Mouse (Mus musculus): ENCODE measurements around the gene Atg2a.
A peak's percentile ranks its signal among the peaks of the same experiment; 100 is the strongest.
"Not testable (repeated sequence)": the region's sequence is repeated elsewhere in the genome, so short reads cannot be mapped to it uniquely, and the experiment has no call there.

Atg2a gene

GRCm38 (mm10) chr19:6299450-6300267 lies 58.2 kb downstream of the Atg2a start:
- DNase-seq, result no peak

DNA sequence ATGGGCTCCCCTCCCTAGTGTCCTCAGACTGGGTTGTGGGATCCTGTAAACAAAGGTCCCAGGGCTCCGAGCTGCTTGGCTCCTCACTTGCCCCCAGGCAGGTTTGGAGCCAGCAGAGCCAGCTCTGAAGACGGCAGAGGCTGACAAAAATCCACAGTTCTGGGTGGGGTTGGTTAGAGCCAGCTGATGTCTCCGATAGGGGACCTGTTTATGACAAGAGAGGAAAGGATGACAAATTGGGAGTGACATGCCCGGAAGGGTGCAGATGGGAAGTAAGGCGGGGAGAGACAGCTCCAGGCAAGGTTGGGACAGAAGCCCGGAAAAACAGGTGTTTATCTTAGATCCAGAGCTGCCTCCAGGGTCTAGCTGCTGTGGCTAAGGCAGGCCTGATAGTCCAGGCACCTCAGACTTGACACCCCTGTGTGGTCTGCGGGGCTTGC lies 59.0 kb downstream of the Atg2a start:
- DNase-seq, result no peak

- no peak for DNase-seq
Observed at GRCm38 (mm10) chr19:6302114-6302513, 60.6 kb downstream of the Atg2a start.

GRCm38 (mm10) chr19:6302522-6302921 lies 61.1 kb downstream of the Atg2a start:
- DNase-seq, result no peak

DNA sequence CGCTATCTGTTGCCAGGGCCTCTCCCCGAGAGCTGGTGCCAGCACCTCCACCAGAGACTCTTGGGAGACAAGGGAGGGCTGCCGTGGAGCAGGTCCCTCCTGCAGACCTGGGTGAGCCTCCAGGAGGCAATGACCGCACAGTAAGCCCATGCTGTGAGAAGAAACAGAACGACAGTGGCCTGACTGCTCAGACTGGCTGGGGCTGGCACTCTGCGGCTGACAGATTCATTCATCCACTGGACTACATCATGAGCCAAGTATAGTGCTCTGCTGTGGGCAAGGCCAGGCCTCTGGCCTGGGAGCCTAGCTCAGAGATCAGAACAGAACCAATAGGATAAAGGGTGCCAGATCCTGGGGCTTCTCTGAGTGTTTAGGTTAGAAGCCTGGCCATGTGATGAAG lies 62.4 kb downstream of the Atg2a start:
- DNase-seq, result no peak

DNA sequence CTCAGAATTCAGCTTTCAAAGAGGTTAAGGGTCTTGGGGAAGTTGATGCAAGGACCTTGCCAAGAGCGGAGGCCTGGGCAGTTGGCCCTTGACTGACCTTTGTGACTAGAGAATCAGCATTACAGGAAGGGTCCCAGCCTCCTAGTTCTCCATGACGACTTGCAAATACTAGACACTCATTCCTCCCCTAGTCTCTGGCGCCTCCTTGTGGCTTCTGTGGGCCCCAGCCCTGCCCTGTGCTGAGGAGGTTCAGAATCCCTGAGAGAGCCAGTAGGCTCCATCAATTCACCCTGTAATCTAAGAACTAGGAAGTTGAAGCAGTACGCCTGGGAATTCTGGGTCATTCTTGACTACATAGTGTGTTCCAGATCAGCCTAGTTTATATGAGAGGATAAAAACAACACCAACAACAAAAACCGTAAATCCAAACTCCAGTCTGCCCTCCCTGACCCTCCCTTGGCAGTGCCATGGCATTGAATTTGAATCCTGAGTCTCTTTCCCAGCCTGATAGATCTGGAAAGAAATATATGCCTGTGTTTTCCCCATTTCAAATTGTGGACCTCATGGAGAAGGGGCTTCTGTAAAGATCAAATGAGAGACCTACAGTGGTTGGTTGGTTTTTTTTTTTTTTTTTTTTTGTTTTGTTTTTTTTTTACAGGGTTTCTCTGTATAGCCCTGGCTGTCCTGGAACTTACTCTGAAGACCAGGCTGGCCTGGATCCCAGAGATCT lies 63.5 kb downstream of the Atg2a start:
- peak; percentile 79 for DNase-seq

GRCm38 (mm10) chr19:6305517-6306115 lies 64.1 kb downstream of the Atg2a start:
- DNase-seq, result no peak

- peak; percentile 53 for DNase-seq
Observed at GRCm38 (mm10) chr19:6306137-6306551, 64.7 kb downstream of the Atg2a start, which contains the start of gene Cdc42bpg. TSS of gene Cdc42bpg (plus strand) at chr19:6306456.

DNA sequence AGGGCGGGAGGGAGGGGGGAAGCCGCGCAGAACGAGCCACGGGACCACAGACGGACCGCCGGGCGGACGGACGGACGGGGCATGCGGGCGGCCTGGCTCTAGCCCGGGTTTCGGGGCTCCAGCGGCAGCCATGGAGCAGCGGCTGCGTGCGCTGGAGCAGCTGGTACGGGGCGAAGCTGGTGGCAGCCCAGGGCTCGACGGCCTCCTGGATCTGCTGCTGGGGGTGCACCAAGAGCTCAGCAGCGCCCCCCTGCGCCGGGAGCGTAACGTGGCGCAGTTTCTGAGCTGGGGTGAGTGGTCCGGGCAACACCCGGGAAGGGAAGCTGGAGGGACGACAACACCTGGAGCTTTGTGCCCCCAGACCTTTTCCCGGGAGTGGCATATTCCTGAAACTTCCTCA lies 65.1 kb downstream of the Atg2a start:
- peak; percentile 81 for DNase-seq

DNA sequence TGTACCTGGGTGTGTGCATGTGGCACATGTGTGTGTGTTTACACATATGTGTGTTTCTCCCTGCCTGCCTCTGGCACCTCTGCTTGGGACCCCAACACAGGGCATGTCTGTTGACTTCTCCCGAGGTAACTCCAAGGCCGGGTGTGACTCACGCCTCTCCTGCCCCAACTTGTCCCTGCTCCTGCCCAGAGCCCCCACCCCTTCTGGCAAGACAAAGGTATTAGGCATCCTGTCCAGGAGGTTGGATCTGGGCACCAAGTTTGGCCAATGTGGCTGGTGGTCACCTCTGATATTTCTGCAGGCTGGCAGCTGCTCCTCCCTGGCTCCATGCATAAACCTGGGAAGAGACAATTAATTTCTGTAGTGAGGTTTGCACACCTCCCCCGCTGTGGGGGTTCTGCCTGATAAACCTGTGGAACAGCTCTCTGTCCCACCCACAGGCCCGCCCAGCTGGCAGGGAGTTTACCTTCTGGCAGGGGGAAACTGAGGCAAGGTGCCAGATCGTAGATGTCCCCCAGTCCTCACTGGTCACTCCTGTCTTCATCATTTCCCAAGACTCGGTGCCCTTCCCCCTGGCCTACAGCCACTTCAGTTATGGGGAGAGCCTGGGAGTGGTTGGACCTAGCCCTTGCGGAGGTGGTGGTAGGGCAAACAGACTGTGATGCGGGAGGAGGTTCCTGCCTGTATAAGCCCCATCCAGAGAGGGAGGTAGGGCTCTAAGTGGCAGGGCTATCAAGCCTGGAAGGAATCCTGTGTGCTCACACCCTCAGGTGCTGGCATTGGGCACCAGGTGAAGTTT lies 66.5 kb downstream of the Atg2a start:
- DNase-seq, result no peak

GRCm38 (mm10) chr19:6310181-6310580 lies 68.7 kb downstream of the Atg2a start:
- no peak for DNase-seq

GRCm38 (mm10) chr19:6311783-6312182 lies 70.3 kb downstream of the Atg2a start:
- not testable (repeated sequence) for DNase-seq
